Mouse (Mus musculus) lung, adult 2 months (tissue): ENCODE measurements at regions not wholly inside any gene's neighbourhood (a gene's known extent, or its start where the extent isn't known, plus 50 kb on each side); places are given as distances from the start of the nearest gene placed in this dataset.

Source experiments
- CTCF ChIP-seq: fragments of 200-500 bp; IDR thresholded peaks from 2 replicates; pipeline ENCODE4 v1.5.1; 2011; ENCODE audit warnings: mild to moderate bottlenecking, low read length, control low read depth; ENCODE audit not compliant: insufficient read depth
- POLR2A ChIP-seq: fragments of 200-500 bp; IDR thresholded peaks from 2 replicates; pipeline ENCODE4 v1.6.1; 2011; ENCODE audit warnings: low read depth, mild to moderate bottlenecking, control low read depth, low read length, borderline replicate concordance; ENCODE audit errors: extremely low read depth

- no peak for TF ChIP-seq CTCF
- TF ChIP-seq POLR2A: no peak
Observed at GRCm38 (mm10) chr13:71375909-71376606, 534.4 kb upstream of the Adamts16 start.
